Mouse (Mus musculus): ENCODE measurements around the gene 1700025G04Rik. TPM values are rescaled to one million over a fixed set of nuclear protein-coding genes. Genes with fewer than 3 reads are reported as not detected.
"Not testable (repeated sequence)": the region's sequence is repeated elsewhere in the genome, so short reads cannot be mapped to it uniquely, and the experiment has no call there.

1700025G04Rik gene
- total RNA-seq, 2 experiments from 2014 or later, result 71.8 to 76.8 TPM

GRCm38 (mm10) chr1:151864326-151864725, 225.6 kb downstream of the 1700025G04Rik start:
- DNase-seq (ENCODE audit: extremely low spot score in 1 of 2, low spot score in 1 of 2), result no peak

- DNase-seq (ENCODE audit: extremely low spot score in 1 of 2, low spot score in 1 of 2), result no peak
Observed at GRCm38 (mm10) chr1:151863797-151864147, 226.2 kb downstream of the 1700025G04Rik start.

GRCm38 (mm10) chr1:151863135-151863796, 226.7 kb downstream of the 1700025G04Rik start:
- no peak for DNase-seq (ENCODE audit: extremely low spot score in 1 of 2, low spot score in 1 of 2)

GRCm38 (mm10) chr1:151862109-151862508, 227.8 kb downstream of the 1700025G04Rik start:
- no peak for DNase-seq (ENCODE audit: extremely low spot score in 1 of 2, low spot score in 1 of 2)

- no peak for DNase-seq (ENCODE audit: extremely low spot score in 1 of 2, low spot score in 1 of 2)
Observed at GRCm38 (mm10) chr1:151861334-151861995, 228.5 kb downstream of the 1700025G04Rik start.

GRCm38 (mm10) chr1:151858474-151858873, 231.5 kb downstream of the 1700025G04Rik start:
- no peak for DNase-seq (ENCODE audit: extremely low spot score in 1 of 2, low spot score in 1 of 2)

- DNase-seq (ENCODE audit: extremely low spot score in 1 of 2, low spot score in 1 of 2), result no peak
Observed at GRCm38 (mm10) chr1:151855561-151855960, 234.4 kb downstream of the 1700025G04Rik start.

GRCm38 (mm10) chr1:151851976-151852375, 237.9 kb downstream of the 1700025G04Rik start:
- DNase-seq (ENCODE audit: extremely low spot score in 1 of 2, low spot score in 1 of 2), result no peak

- peak in 1 of 2 experiments; percentile 10 for DNase-seq (ENCODE audit: extremely low spot score in 1 of 2, low spot score in 1 of 2)
Observed at GRCm38 (mm10) chr1:151851051-151851848, 238.7 kb downstream of the 1700025G04Rik start.

- DNase-seq (ENCODE audit: extremely low spot score in 1 of 2, low spot score in 1 of 2), result no peak
Observed at GRCm38 (mm10) chr1:151849993-151850608, 239.8 kb downstream of the 1700025G04Rik start.

- no peak for DNase-seq (ENCODE audit: extremely low spot score in 1 of 2, low spot score in 1 of 2)
Observed at GRCm38 (mm10) chr1:151848286-151848685, 241.6 kb downstream of the 1700025G04Rik start.

GRCm38 (mm10) chr1:151845926-151846782, 243.8 kb downstream of the 1700025G04Rik start:
- no peak for DNase-seq (ENCODE audit: extremely low spot score in 1 of 2, low spot score in 1 of 2)

- DNase-seq (ENCODE audit: extremely low spot score in 1 of 2, low spot score in 1 of 2), result no peak
Observed at GRCm38 (mm10) chr1:151845252-151845832, 244.6 kb downstream of the 1700025G04Rik start.

GRCm38 (mm10) chr1:151840345-151840744, 249.6 kb downstream of the 1700025G04Rik start:
- DNase-seq (ENCODE audit: extremely low spot score in 1 of 2, low spot score in 1 of 2), result not testable (repeated sequence)

- DNase-seq (ENCODE audit: extremely low spot score in 1 of 2, low spot score in 1 of 2), result no peak
Observed at GRCm38 (mm10) chr1:151835261-151835660, 254.7 kb downstream of the 1700025G04Rik start.

- DNase-seq (ENCODE audit: extremely low spot score in 1 of 2, low spot score in 1 of 2), result no peak
Observed at GRCm38 (mm10) chr1:151831791-151832190, 258.1 kb downstream of the 1700025G04Rik start.

- no peak for DNase-seq (ENCODE audit: extremely low spot score in 1 of 2, low spot score in 1 of 2)
Observed at GRCm38 (mm10) chr1:151825065-151825464, 264.9 kb downstream of the 1700025G04Rik start.

- DNase-seq (ENCODE audit: extremely low spot score in 1 of 2, low spot score in 1 of 2), result peak; percentile 41 to 80
Observed at GRCm38 (mm10) chr1:151820457-151820856, 269.5 kb downstream of the 1700025G04Rik start.

GRCm38 (mm10) chr1:151819190-151819589, 270.7 kb downstream of the 1700025G04Rik start:
- no peak for DNase-seq (ENCODE audit: extremely low spot score in 1 of 2, low spot score in 1 of 2)

All from layer of hippocampus, postnatal 25 days (tissue).